In genomic region chr6:98693411-98693810, GRCm38 (mm10) we compare ENCODE assay signal across 26 mouse cellular contexts.
DNase-seq lines count a peak whose midpoint lies in the region; ATAC-seq and TF ChIP-seq lines count a peak whose summit lies in the region.
"Had no signal": no experiment of that assay in that cellular context is flagged by ENCODE, and none has a peak within 500 bp of the region (broad histone marks: within the 10 kb centered on the region; RNA-seq: fewer than 3 reads in every experiment).

No protein-coding gene starts in this region.

- H3K27me3 ChIP-seq in forebrain, embryonic 10.5 days (ENCODE audit: poor library complexity, severe bottlenecking): no peaks in the 10 kb centered on the region
- H3K27me3 ChIP-seq in forebrain, embryonic 16.5 days (replicated peaks; ENCODE audit: control insufficient read depth, insufficient read depth, low read length): no peaks in the 10 kb centered on the region
- H3K27me3 ChIP-seq in embryonic facial prominence, embryonic 11.5 days (ENCODE audit: control insufficient read depth, insufficient read depth, low read length): no peaks in the 10 kb centered on the region
- H3K27me3 ChIP-seq: forebrain, embryonic 15.5 days; heart, embryonic 13.5 days; midbrain, embryonic 15.5 days had no signal

- ATAC-seq in forebrain, embryonic 16.5 days: no peak
- no peak; the same call in 1 of the 2 replicates for ATAC-seq in embryonic facial prominence, embryonic 11.5 days (replicated peaks; ENCODE audit: insufficient number of reproducible peaks, low FRiP score, low TSS enrichment, low read depth)
- ATAC-seq: forebrain, embryonic 15.5 days; hindbrain, embryonic 16.5 days; midbrain, embryonic 15.5 days had no signal

- no peak overlapping the region for H3K9ac ChIP-seq in forebrain, embryonic 16.5 days (replicated peaks; ENCODE audit: low read depth, low read length)
- H3K9ac ChIP-seq in embryonic facial prominence, embryonic 11.5 days (replicated peaks; ENCODE audit: low read length): no peak overlapping the region
- H3K9ac ChIP-seq: forebrain, embryonic 15.5 days; heart, embryonic 13.5 days; liver, embryonic 14.5 days; midbrain, embryonic 15.5 days had no signal

- H3K4me1 ChIP-seq in forebrain, embryonic 10.5 days: peaks cover 19% of the 10 kb centered on the region
- H3K4me1 ChIP-seq in forebrain, embryonic 16.5 days (replicated peaks; ENCODE audit: control insufficient read depth, insufficient read depth, low read length): no peaks in the 10 kb centered on the region
- no peaks in the 10 kb centered on the region for H3K4me1 ChIP-seq in embryonic facial prominence, embryonic 11.5 days (ENCODE audit: control insufficient read depth, insufficient read depth, low read length)
- H3K4me1 ChIP-seq: heart, embryonic 13.5 days; midbrain, embryonic 15.5 days had no signal

- no peak for DNase-seq in forebrain, embryonic 10.5 days (ENCODE audit: extremely low spot score, low spot score)
- peak; percentile 78 for DNase-seq in embryonic facial prominence, embryonic 11.5 days (ENCODE audit: low spot score)
- DNase-seq in forelimb bud, embryonic 11.5 days (ENCODE audit: low read depth, low spot score): peak; percentile 76
- peak; percentile 39 for DNase-seq in mesoderm, embryonic 11.5 days (ENCODE audit: low read depth, low spot score)
- no peak for DNase-seq in left cerebral cortex, adult 2 months (ENCODE audit: extremely low spot score in 1 of 2, low spot score in 2 of 2)
- no peak for DNase-seq in thymus, adult 18-20 months
- DNase-seq: adrenal gland, postnatal 10 days; cerebellum, adult 9-10 months; heart, postnatal 10 days; kidney, adult 8-10 months; kidney, postnatal 4 days; liver; lung, adult 2 months; lung, postnatal 14 days; right cerebral cortex, adult 18-20 months; spleen, adult 18-20 months; thymus, postnatal 25 days had no signal

- H3K4me2 ChIP-seq in forebrain, embryonic 16.5 days (ENCODE audit: low read length): no peak overlapping the region
- no peak overlapping the region for H3K4me2 ChIP-seq in embryonic facial prominence, embryonic 11.5 days (ENCODE audit: low read depth, low read length)
- H3K4me2 ChIP-seq: forebrain, embryonic 15.5 days; heart, embryonic 13.5 days; midbrain, embryonic 15.5 days had no signal

- no peak overlapping the region for H3K4me3 ChIP-seq in forebrain, embryonic 10.5 days
- H3K4me3 ChIP-seq in forebrain, embryonic 16.5 days (replicated peaks; ENCODE audit: low read length): no peak overlapping the region
- H3K4me3 ChIP-seq in embryonic facial prominence, embryonic 11.5 days (ENCODE audit: low read depth, low read length): no peak overlapping the region
- no peak overlapping the region for H3K4me3 ChIP-seq in left cerebral cortex, adult 2 months
- H3K4me3 ChIP-seq: forebrain, embryonic 15.5 days; heart, embryonic 13.5 days; midbrain, embryonic 10.5 days; midbrain, embryonic 15.5 days had no signal

- 71% methylated on average over 8 of the region's 8 CpGs for WGBS in forebrain, embryonic 10.5 days
- 83% methylated on average over 8 of the region's 8 CpGs for WGBS in forebrain, embryonic 16.5 days
- 31% methylated on average over 8 of the region's 8 CpGs for WGBS in embryonic facial prominence, embryonic 11.5 days

- intact Hi-C loops in left cerebral cortex, adult 2 months (cut with DNase I): no loop called here

- H3K9me3 ChIP-seq in forebrain, embryonic 10.5 days: no peaks in the 10 kb centered on the region
- H3K9me3 ChIP-seq in forebrain, embryonic 16.5 days (ENCODE audit: control insufficient read depth, low read length): no peaks in the 10 kb centered on the region
- no peaks in the 10 kb centered on the region for H3K9me3 ChIP-seq in embryonic facial prominence, embryonic 11.5 days (replicated peaks; ENCODE audit: control insufficient read depth, low read length)
- H3K9me3 ChIP-seq: forebrain, embryonic 15.5 days; heart, embryonic 13.5 days; midbrain, embryonic 10.5 days; midbrain, embryonic 15.5 days had no signal

- no peak for TF ChIP-seq CTCF in left cerebral cortex, adult 2 months (IDR thresholded peaks at IDR 0.05)

- H3K27ac ChIP-seq in forebrain, embryonic 10.5 days: 0 out of 2 replicates have a peak overlapping the region, but pooled peaks have one; percentile 2
- no peak overlapping the region for H3K27ac ChIP-seq in forebrain, embryonic 16.5 days (ENCODE audit: low read length)
- H3K27ac ChIP-seq in embryonic facial prominence, embryonic 11.5 days (replicated peaks; ENCODE audit: low read depth, low read length): no peak overlapping the region
- H3K27ac ChIP-seq in left cerebral cortex, adult 2 months: no peak overlapping the region
- H3K27ac ChIP-seq: forebrain, embryonic 15.5 days; heart, embryonic 13.5 days; kidney, postnatal 0 days; liver, embryonic 14.5 days; midbrain, embryonic 10.5 days; midbrain, embryonic 15.5 days had no signal

- H3K36me3 ChIP-seq in forebrain, embryonic 10.5 days (replicated peaks): no peaks in the 10 kb centered on the region
- H3K36me3 ChIP-seq in forebrain, embryonic 16.5 days (ENCODE audit: control insufficient read depth, insufficient read depth): no peaks in the 10 kb centered on the region
- H3K36me3 ChIP-seq in embryonic facial prominence, embryonic 11.5 days (replicated peaks; ENCODE audit: control insufficient read depth, insufficient read depth, low read depth, low read length): no peaks in the 10 kb centered on the region
- H3K36me3 ChIP-seq: forebrain, embryonic 15.5 days; G1E; heart, embryonic 13.5 days; midbrain, embryonic 10.5 days; midbrain, embryonic 15.5 days had no signal

Comparison
In these comparisons a context has a peak if more than half of its experiments do, and no peak if none do; other contexts are left out.
1. DNase-seq: peak in embryonic facial prominence, embryonic 11.5 days (single experiment), forelimb bud, embryonic 11.5 days (single experiment) and mesoderm, embryonic 11.5 days (single experiment); none in forebrain, embryonic 10.5 days (single experiment), left cerebral cortex, adult 2 months (0 of 2) and thymus, adult 18-20 months (0 of 2).